Mouse (Mus musculus): ENCODE measurements at regions not wholly inside any gene's neighbourhood (a gene's known extent, or its start where the extent isn't known, plus 50 kb on each side); places are given as distances from the start of the nearest gene placed in this dataset.

GRCm38 (mm10) chr4:131340993-131341695, 397.0 kb downstream of the Matn1 start:
- TF ChIP-seq GATA1 (IDR thresholded peaks at IDR 0.05; ENCODE audit: low read length) (no peak), TAL1 (IDR thresholded peaks at IDR 0.05; ENCODE audit: low read length) (no peak)

Data from erythroblast, embryonic 14.5 days (primary cell).